Mouse (Mus musculus) CD8-positive naive resting alpha-beta T cell, adult 57 days (primary cell): ENCODE measurements around the gene Zfp53. TPM values are rescaled to one million over a fixed set of nuclear protein-coding genes. Genes with fewer than 3 reads are reported as not detected.

Source experiments
- total RNA-seq: library from RNA; stranded (reverse); gene quantifications from one replicate; pipeline ENCODE4 v1.2.4, GENCODE M21; 2023

The Zfp53 gene
- 31.6 TPM for total RNA-seq

DNA sequence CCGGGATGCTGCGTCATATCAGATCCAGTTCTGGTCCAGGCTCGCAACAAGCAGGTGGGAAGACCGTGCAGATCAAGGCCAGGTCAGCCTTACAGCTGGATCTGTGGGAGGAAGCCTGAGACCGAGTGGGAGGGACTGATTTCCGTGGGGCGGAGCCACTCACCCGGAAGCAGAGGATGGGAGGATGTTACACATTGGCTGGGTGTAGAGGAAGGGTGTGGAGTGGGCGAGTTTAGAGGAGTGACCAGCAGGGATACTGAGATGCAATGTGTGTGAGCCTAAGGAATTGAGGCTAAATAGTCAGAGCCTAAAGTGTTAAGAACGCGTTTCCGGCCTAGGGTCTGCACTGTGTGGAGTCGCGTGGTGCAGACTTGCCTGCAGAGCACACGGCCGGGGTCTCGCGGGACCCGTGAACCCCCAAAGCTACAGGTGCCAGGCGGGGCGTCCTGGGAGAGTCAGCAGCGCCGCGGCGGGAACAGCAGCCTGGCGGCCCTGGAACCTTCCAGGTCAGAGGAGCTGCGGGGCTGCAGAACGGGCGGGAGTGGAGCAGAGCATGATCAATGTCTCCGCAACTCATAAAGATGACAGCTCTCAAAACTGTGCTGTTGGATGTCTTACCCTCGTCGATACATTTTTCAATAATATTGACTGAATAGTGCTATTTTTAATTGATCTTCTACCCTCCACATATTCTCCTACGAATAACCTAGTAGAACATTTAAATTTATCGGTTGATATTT is at the start of gene Zfp53:
Gene Zfp53 (plus strand): TSS at position 239 of the 740 bp plus-strand sequence.

DNA sequence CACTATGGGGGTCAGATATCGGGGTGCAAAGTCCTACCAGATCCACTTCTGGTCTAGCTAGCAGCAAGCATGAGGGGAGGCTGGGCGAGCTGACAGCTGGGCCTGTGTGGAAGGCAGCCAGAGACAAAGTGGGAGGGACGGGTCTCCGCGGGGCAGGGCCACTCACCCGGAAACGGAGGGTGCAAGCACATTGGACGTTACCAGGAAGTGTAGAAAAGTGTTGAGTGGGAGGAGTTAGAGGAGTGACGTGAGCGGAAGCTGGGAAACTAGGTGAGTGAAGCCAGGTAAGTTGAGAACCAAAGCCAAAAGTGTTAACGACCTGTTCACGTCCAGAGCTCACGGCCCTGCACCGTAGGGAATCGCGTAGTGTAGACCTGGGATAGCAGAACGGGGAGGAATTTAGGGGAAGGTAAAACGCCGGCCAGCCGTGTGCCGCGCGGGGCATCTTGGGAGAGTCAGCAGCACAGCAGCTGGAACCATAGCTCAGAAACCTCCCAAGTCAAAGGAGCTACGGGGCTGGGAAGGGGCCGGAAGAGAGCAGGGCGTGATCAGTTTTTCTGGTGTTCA is 38.6 kb upstream of the Zfp53 start, which contains the start of gene Zfp51:
Gene Zfp51 (plus strand): TSS at position 237 of the 567 bp plus-strand sequence.

DNA sequence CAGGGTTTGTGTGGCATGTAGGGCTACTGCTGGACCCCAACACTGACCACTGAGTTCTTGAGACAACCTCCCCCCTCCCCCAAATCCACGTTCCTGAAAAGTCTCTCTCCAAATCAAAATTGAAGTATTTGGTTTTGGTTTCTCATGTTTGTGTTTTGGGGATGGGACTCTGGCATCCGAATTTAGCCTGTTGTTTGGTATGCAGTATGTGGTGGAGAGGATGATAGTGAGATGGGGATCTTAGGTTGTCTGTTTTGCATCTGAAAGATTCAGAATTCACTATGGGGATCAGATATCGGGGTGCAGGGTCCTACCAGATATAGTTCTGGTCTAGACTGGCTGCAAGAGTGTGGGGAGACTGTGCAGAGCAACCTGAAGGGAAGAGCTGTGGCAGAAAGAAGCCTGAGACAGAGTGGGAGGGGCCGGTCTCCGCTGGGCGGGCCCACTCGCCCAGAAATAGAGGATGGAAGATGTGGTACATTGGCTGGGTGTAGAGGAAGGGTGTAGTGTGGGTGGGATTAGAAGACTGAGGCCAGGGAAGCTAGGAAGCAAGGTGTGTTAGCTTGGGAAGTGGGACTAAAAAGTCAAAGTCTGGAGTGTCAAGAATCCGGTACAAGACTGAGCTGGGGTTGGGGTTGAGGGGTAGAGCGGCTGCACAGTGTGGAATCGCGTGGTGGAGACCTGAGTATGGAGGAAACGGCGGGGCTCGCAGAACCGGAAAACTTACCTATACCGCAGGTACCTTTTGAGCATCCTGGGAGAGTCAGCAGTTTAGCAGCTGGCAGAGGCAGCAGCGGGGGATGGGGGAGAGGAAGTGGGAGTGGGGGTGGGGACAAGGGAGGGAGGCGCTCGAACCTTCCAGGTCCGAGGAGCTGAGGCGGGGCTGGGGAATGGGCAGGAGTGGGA is 46.6 kb downstream of the Zfp53 start, which contains the start of gene Zfp52:
Gene Zfp52 (plus strand): TSS at position 444 of the 906 bp plus-strand sequence.

Other genes starting within 250 kb of the Zfp53 start
- gene Vmn1r235, start 232.6 kb upstream of the Zfp53 start, total RNA-seq = not detected
- gene Vmn1r236, start 206.1 kb upstream of the Zfp53 start, total RNA-seq = not detected
- gene Vmn1r237, start 177.1 kb upstream of the Zfp53 start, total RNA-seq = not detected
- gene Zfp677, start 105.2 kb upstream of the Zfp53 start, total RNA-seq = 6.1 TPM
- gene Zfp54, start 65.8 kb upstream of the Zfp53 start, total RNA-seq = 2.0 TPM
- gene Zfp51, start 38.6 kb upstream of the Zfp53 start, total RNA-seq = 23.0 TPM
- gene Zfp52, start 46.5 kb downstream of the Zfp53 start, total RNA-seq = 8.0 TPM
- 1.4 TPM for gene Zfp948, start 78.0 kb downstream of the Zfp53 start, total RNA-seq
- gene Zfp983, start 161.6 kb downstream of the Zfp53 start, total RNA-seq = 9.9 TPM
- 14.5 TPM for gene Gm10226, start 202.9 kb downstream of the Zfp53 start, total RNA-seq
- gene Zfp760, start 218.7 kb downstream of the Zfp53 start, total RNA-seq = 2.3 TPM
- 2.7 TPM for gene Zfp229, start 241.8 kb downstream of the Zfp53 start, total RNA-seq